Mouse (Mus musculus) central nervous system, embryonic 11.5 days (tissue): ENCODE data around the gene Xdh. TPM values are rescaled to one million over a fixed set of nuclear protein-coding genes. Genes with fewer than 3 reads are reported as not detected.

ENCODE experiments used
- polyA plus RNA-seq: library from polyadenylated mRNA; depleted of rRNA; stranded (reverse); fragments of >200 nt; gene quantifications from 2 replicates; pipeline ENCODE4 v1.2.3, GENCODE M21; 2012; rRNA removed

Xdh gene
- 0.14 and 0.26 TPM in 2 replicates for polyA plus RNA-seq

DNA sequence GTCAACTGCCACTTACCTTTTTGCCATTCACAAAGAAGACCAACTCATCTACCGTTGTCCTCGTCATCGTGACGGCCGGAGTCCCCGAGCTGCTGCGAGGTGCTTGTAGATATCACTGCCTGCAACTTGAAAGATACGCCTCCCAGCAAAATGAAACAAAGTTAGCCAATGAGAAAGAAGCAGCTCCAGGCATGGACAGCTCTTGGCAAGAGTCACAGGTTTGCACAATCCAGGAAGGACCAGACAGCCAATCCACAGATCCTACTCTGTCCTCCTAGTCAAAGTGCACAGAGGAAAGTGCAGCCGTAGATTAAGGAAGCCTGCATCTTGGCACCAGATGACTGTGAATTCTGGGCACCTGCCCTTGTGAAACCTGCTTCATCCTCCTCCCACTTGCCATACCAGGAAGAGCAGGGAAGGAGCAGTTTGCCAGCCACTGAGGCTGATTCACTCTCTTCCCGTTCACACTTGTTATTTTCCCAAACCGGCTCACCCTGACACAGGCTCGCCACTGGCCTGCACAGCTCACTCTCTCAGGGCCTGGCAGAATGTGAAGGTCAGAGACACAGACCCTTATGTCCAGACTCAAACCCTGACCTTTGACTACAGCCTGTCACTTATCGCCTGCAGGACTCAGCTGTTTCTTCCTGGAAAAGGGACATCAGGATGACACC, at the start of gene Xdh:
Gene Xdh, minus strand, starts transcription at position 135 of the 674 bp plus-strand sequence.

Other genes with a start within 250 kb of the Xdh start
- gene Galnt14, start 239.7 kb downstream of the Xdh start, polyA plus RNA-seq, result 7.2 and 7.4 TPM in 2 replicates
- 6.8 and 7.4 TPM in 2 replicates for gene Ehd3, start 146.1 kb downstream of the Xdh start, polyA plus RNA-seq
- gene Srd5a2, start 97.7 kb upstream of the Xdh start, polyA plus RNA-seq, result 0.07 and 0.97 TPM in 2 replicates